Mouse (Mus musculus): ENCODE measurements around the gene Rpp14. TPM values are rescaled to one million over a fixed set of nuclear protein-coding genes. Genes with fewer than 3 reads are reported as not detected.
A peak's percentile ranks its signal among the peaks of the same experiment; 100 is the strongest.

Rpp14 gene
- polyA plus RNA-seq (2015; fragmentation: Nextera tagmentation; extraction: Ambion mirVana): 35.4 and 38.1 TPM in 2 replicates

- Histone ChIP-seq H3K4me1 (peaks cover 15% of the 10 kb centered on the region), H3K27me3 (replicated peaks) (no peaks in the 10 kb centered on the region), H3K9me3 (no peaks in the 10 kb centered on the region), H3K9ac (peak within 1 kb of the TSS; percentile 89), H3K27ac (replicated peaks) (peak within 1 kb of the TSS; percentile 96), H3K4me3 (peak within 1 kb of the TSS; percentile 73), H3K36me3 (peaks cover 16% of the 10 kb centered on the region), H3K4me2 (peak within 1 kb of the TSS; percentile 74)
- under 1% methylated on average over 47 of the region's 47 CpGs for WGBS
- peak; percentile 86 for ATAC-seq (ENCODE audit: extremely low read depth, insufficient number of reproducible peaks, low FRiP score, low TSS enrichment)
These were observed at the start of gene Rpp14 for GRCm38 (mm10) chr14:8080165-8080679. Gene Rpp14, plus strand, starts transcription at chr14:8080367.

- no peaks in the 10 kb centered on the region for H3K36me3 ChIP-seq
- H3K27me3 ChIP-seq (replicated peaks): no peaks in the 10 kb centered on the region
- no peak overlapping the region for H3K9ac ChIP-seq
- no peak overlapping the region for H3K4me3 ChIP-seq
- H3K4me2 ChIP-seq: no peak overlapping the region
- ATAC-seq (ENCODE audit: extremely low read depth, insufficient number of reproducible peaks, low FRiP score, low TSS enrichment): no peak
- H3K27ac ChIP-seq (replicated peaks): peak overlapping the region; percentile 73
- no peaks in the 10 kb centered on the region for H3K9me3 ChIP-seq
- WGBS: 44% methylated on average over 4 of the region's 4 CpGs
- peaks cover 22% of the 10 kb centered on the region for H3K4me1 ChIP-seq
These were observed 49.6 kb upstream of the Rpp14 start for GRCm38 (mm10) chr14:8030535-8030934.

- Histone ChIP-seq H3K4me2 (no peak overlapping the region), H3K9me3 (no peaks in the 10 kb centered on the region), H3K27me3 (replicated peaks) (no peaks in the 10 kb centered on the region), H3K9ac (no peak overlapping the region), H3K27ac (replicated peaks) (no peak overlapping the region), H3K4me1 (peaks cover 22% of the 10 kb centered on the region), H3K4me3 (no peak overlapping the region), H3K36me3 (no peaks in the 10 kb centered on the region)
- 64% methylated on average over 13 of the region's 13 CpGs for WGBS
- no peak for ATAC-seq (ENCODE audit: extremely low read depth, insufficient number of reproducible peaks, low FRiP score, low TSS enrichment)
These were observed 47.9 kb upstream of the Rpp14 start for GRCm38 (mm10) chr14:8032087-8032944.

DNA sequence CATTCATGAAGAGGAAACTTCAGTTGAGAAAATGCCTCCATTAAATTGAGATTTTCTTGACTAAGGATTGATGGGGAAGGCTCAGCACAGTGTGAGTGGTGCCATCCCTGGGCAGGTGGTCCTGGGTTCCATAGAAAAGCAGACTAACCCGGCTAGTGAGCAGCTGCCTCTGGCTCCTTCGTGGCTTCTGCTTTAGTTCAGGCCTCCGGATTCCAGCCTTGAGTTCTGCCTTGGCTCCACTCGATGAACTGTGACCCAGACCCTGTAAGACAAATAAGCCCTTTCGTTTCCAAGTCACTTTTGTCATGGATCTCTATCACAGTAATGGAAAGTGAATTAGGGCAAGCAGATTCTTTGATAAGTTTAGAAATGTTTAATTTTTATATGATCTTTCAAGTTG lies 45.6 kb upstream of the Rpp14 start:
- no peak for ATAC-seq (ENCODE audit: extremely low read depth, insufficient number of reproducible peaks, low FRiP score, low TSS enrichment)
- Histone ChIP-seq H3K4me2 (no peak overlapping the region), H3K27ac (replicated peaks) (no peak overlapping the region), H3K36me3 (no peaks in the 10 kb centered on the region), H3K9me3 (no peaks in the 10 kb centered on the region), H3K9ac (no peak overlapping the region), H3K4me1 (peaks cover 17% of the 10 kb centered on the region), H3K4me3 (no peak overlapping the region), H3K27me3 (replicated peaks) (no peaks in the 10 kb centered on the region)
- WGBS: 70% methylated on average over 5 of the region's 5 CpGs

- Histone ChIP-seq H3K36me3 (no peaks in the 10 kb centered on the region), H3K4me1 (peaks cover 6% of the 10 kb centered on the region), H3K9ac (no peak overlapping the region), H3K4me2 (no peak overlapping the region), H3K27me3 (replicated peaks) (no peaks in the 10 kb centered on the region), H3K27ac (replicated peaks) (no peak overlapping the region), H3K4me3 (no peak overlapping the region), H3K9me3 (no peaks in the 10 kb centered on the region)
- WGBS: 83% methylated on average over 6 of the region's 6 CpGs
- ATAC-seq (ENCODE audit: extremely low read depth, insufficient number of reproducible peaks, low FRiP score, low TSS enrichment): no peak
These were observed 44.2 kb upstream of the Rpp14 start for GRCm38 (mm10) chr14:8035951-8036350.

DNA sequence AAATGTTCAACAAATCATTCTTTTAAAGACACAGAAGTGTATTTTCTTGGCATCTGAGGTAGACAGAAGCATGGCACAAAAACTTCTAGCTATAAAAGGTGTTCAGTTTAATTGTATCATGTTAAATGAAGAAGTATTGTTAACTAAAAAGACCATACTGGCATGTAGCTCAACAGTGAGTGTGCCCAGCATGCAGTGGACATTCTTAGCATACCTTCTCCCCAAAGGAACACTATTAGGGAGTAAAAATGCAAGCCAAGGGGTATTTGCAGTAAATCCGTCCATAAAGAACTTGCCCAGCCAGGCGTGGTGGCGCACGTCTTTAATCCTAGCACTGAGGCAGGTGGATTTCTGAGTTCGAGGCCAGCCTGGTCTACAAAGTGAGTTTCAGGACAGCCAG lies 43.8 kb upstream of the Rpp14 start:
- H3K4me2 ChIP-seq: no peak overlapping the region

DNA sequence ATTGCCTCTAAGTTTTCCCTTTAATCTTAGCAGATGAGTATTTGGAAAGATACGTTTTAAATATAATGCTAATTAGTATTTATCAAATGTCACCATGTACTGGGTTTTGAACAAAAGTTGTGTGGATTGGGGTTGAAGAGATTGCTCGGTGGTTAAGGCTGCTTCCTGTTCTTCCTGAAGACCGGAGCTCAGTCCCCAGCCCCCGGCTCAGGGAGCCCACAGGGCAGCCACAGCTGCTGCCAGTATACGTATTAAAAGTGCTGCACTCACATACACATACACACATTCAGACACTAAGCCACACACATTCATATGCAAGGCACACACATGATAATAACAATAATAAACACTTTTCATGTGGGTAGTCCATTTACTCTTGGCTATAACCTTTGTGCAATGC lies 42.0 kb upstream of the Rpp14 start:
- no peak for ATAC-seq (ENCODE audit: extremely low read depth, insufficient number of reproducible peaks, low FRiP score, low TSS enrichment)
- Histone ChIP-seq H3K4me2 (no peak overlapping the region), H3K36me3 (peaks cover 4% of the 10 kb centered on the region; the same call in 1 of the 2 replicates), H3K9ac (no peak overlapping the region), H3K27me3 (replicated peaks) (no peaks in the 10 kb centered on the region), H3K9me3 (no peaks in the 10 kb centered on the region), H3K27ac (replicated peaks) (no peak overlapping the region), H3K4me1 (no peaks in the 10 kb centered on the region), H3K4me3 (no peak overlapping the region)
- 69% methylated on average over 5 of the region's 5 CpGs for WGBS

More for the DNA sequence above, 43.8 kb upstream of the Rpp14 start:
- Histone ChIP-seq H3K4me3 (no peak overlapping the region), H3K9me3 (no peaks in the 10 kb centered on the region), H3K27ac (replicated peaks) (no peak overlapping the region), H3K27me3 (replicated peaks) (no peaks in the 10 kb centered on the region), H3K4me1 (peaks cover 5% of the 10 kb centered on the region; the same call in 1 of the 2 replicates), H3K36me3 (no peaks in the 10 kb centered on the region), H3K9ac (no peak overlapping the region)
- WGBS: 69% methylated on average over 5 of the region's 5 CpGs
- ATAC-seq (ENCODE audit: extremely low read depth, insufficient number of reproducible peaks, low FRiP score, low TSS enrichment): no peak

DNA sequence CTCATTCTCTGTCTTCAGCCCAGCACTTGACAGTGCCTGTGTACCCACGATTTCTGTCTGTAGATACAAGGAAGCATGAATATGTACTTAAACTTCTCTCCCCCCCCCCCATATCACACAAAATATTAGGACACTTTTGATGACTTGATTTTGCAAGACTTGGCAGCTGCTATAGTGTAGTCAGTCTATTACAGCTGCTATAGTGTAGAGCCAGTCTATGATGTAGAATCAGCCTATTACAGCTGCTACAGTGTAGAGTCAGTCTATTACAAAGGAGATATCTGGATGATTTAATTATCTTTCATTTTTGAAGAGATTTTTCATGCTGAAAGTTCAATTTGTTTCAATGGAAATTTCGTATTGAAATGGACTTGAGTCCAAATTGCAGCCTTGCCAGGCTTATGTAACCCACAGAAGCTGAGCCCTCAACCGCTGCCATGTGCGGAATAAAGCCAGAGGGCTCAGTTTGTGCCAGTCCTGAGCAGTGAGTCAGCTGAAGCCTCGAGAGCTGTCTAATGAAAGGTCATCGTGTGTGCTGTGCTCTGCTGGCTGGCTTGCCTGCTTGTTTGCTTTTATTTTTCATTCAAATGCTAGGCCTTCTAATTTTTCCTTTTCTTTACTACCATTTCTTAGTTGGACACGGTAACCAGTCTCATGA lies 41.2 kb upstream of the Rpp14 start:
- Histone ChIP-seq H3K4me3 (no peak overlapping the region), H3K4me1 (no peaks in the 10 kb centered on the region), H3K9ac (no peak overlapping the region), H3K36me3 (peaks cover 8% of the 10 kb centered on the region; the same call in 1 of the 2 replicates), H3K27me3 (replicated peaks) (no peaks in the 10 kb centered on the region), H3K9me3 (no peaks in the 10 kb centered on the region), H3K4me2 (no peak overlapping the region), H3K27ac (replicated peaks) (no peak overlapping the region)
- 74% methylated on average over 7 of the region's 7 CpGs for WGBS
- no peak for ATAC-seq (ENCODE audit: extremely low read depth, insufficient number of reproducible peaks, low FRiP score, low TSS enrichment)

DNA sequence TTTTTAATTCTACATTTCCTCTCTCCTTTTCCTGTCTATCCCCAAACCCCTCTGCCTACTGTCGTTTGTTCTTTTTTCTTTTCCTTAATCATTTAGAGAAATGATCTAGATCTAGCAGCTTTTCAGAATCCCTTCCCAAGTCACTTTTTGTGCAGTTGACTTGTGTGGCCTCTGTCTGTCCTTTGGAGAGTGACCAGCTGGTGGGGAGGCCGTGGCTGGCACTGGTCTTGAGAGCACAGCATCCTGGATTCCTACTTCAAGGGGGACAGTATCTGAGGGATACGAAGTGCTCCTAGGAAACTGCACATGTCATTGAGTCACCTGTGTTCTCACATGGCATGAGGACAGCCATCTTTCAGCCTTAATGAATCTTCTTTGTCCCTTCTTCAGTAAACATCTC lies 40.0 kb upstream of the Rpp14 start:
- no peak overlapping the region for H3K9ac ChIP-seq
- ATAC-seq (ENCODE audit: extremely low read depth, insufficient number of reproducible peaks, low FRiP score, low TSS enrichment): no peak
- WGBS: 48% methylated on average over 3 of the region's 3 CpGs
- no peaks in the 10 kb centered on the region for H3K27me3 ChIP-seq (replicated peaks)
- no peaks in the 10 kb centered on the region for H3K9me3 ChIP-seq
- no peak overlapping the region for H3K27ac ChIP-seq (replicated peaks)
- H3K4me2 ChIP-seq: no peak overlapping the region
- H3K4me3 ChIP-seq: no peak overlapping the region
- no peaks in the 10 kb centered on the region for H3K4me1 ChIP-seq
- H3K36me3 ChIP-seq: peaks cover 8% of the 10 kb centered on the region; the same call in 1 of the 2 replicates

- H3K27me3 ChIP-seq (replicated peaks): no peaks in the 10 kb centered on the region
- H3K4me2 ChIP-seq: no peak overlapping the region
- H3K36me3 ChIP-seq: peaks cover 11% of the 10 kb centered on the region; the same call in 1 of the 2 replicates
- no peaks in the 10 kb centered on the region for H3K9me3 ChIP-seq
- no peak for ATAC-seq (ENCODE audit: extremely low read depth, insufficient number of reproducible peaks, low FRiP score, low TSS enrichment)
- no peaks in the 10 kb centered on the region for H3K4me1 ChIP-seq
- no peak overlapping the region for H3K9ac ChIP-seq
- WGBS: 83% methylated on average over 12 of the region's 12 CpGs
- no peak overlapping the region for H3K27ac ChIP-seq (replicated peaks)
- no peak overlapping the region for H3K4me3 ChIP-seq
These were observed 39.1 kb upstream of the Rpp14 start for GRCm38 (mm10) chr14:8040911-8041678.

- 74% methylated on average over 2 of the region's 2 CpGs for WGBS
- no peaks in the 10 kb centered on the region for H3K4me1 ChIP-seq
- H3K27me3 ChIP-seq (replicated peaks): no peaks in the 10 kb centered on the region
- ATAC-seq (ENCODE audit: extremely low read depth, insufficient number of reproducible peaks, low FRiP score, low TSS enrichment): no peak
- no peak overlapping the region for H3K4me2 ChIP-seq
- H3K4me3 ChIP-seq: no peak overlapping the region
- no peak overlapping the region for H3K27ac ChIP-seq (replicated peaks)
- no peak overlapping the region for H3K9ac ChIP-seq
- H3K36me3 ChIP-seq: peaks cover 17% of the 10 kb centered on the region
- no peaks in the 10 kb centered on the region for H3K9me3 ChIP-seq
These were observed 38.0 kb upstream of the Rpp14 start for GRCm38 (mm10) chr14:8042120-8042519.

Data from heart, embryonic 13.5 days (tissue).